Mouse (Mus musculus): ENCODE results near the gene Cryga. TPM values are rescaled to one million over a fixed set of nuclear protein-coding genes. Genes with fewer than 3 reads are reported as not detected.
"Not testable (repeated sequence)": the region's sequence is repeated elsewhere in the genome, so short reads cannot be mapped to it uniquely, and the experiment has no call there.

The Cryga gene
- total RNA-seq, 2 experiments from 2014 or later, result not detected

DNA sequence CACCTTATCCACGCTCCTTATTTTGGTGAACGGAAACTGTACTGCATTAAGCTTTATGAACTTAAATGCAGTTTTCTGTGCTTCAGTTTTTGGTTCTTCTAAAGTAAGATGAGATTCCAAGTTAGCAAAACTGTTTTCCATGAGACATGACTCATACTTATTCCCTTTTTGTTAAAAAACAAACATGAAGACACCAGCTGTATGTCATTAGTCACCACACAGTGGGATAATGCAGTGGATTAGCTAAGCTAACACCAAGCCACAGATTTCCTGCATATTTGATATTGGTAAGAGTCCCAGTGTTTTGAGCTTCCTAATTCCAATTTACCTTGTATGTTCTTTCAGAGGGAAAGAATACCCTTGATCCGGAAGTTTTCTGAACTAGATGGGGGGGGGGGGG is 11.6 kb downstream of the Cryga start:
- no peak for ATAC-seq (replicated peaks; ENCODE audit: poor library complexity)

DNA sequence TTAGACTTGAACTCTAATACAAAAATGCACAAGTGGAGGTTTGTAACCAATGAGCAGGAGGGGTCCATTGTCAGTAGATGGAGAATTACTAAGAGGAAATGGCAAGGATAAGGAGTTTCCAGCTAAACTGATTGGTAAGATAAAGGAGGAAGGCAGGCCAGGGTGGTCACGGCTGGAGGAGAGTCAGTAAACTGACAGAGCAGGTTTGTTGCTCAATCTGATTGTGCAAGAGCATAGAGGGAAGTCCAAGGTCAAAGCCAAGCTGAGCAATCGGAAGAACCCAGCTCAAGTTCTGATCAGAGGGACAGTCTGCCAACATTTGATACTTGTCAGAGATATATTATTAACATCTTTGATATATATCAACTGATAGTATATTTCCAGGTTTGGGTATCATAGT is 12.8 kb downstream of the Cryga start:
- peak; percentile 94 for ATAC-seq (replicated peaks; ENCODE audit: poor library complexity)

DNA sequence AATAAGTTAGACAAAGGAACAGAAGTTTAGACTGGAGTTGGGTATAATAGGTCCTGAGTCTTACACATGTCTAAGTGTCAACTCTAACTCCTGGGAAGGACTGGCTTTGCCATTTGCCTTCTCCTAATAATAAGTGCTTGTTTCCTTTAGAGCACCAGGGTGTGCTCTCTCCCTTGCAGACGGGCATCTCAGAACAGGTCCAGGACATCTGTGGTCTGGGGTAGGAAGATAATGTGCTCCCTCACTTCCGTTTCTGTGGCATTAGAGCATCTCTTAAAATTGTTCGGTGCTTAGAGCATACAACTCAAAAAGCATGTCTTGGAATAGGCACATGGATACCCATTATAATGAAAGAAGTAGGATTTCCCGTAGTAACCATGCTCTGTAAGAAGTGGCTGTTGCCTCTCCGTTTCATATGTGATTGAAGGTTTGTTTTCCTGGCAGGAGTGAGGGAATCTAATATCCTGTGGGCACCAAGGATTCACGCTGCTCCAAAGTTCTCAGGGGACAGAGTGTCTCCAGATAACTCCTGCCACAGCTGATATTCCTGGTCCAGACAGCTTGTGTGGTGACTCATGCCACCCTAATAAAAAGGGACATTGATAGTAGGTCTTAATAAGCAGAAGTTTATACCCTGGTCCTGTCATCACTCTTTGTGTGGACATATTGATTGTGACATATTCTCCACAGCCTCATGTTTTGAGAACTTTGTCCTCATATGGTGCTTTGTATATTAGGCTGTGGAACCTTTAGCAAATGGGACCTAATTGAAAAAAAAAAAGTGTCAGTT is 14.4 kb downstream of the Cryga start:
- peak; percentile 76 for ATAC-seq (replicated peaks; ENCODE audit: poor library complexity)

DNA sequence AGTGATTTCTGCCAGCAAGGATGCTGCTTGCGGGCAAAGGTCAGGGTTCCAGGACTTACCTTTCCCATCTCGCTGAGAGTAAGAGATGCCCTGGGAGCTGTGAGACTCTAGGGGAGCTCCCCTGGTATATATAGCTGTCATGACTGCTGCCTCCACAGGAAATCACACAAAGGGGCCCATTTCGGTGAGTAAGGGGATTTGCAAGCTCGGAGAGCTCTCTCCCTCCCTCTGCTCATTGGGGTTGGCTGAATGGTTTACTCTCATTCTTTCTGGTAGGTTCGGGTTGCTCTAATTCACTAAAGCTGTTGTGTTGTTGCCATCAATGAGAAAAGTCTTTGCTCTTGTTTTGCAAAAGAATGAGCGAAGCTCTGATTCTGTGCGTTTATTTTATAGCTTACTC is 21.0 kb downstream of the Cryga start, which contains the start of gene Crygb:
Crygb (minus strand) TSS at position 101 of the 400 bp plus-strand sequence.
- no peak for ATAC-seq (replicated peaks; ENCODE audit: poor library complexity)

DNA sequence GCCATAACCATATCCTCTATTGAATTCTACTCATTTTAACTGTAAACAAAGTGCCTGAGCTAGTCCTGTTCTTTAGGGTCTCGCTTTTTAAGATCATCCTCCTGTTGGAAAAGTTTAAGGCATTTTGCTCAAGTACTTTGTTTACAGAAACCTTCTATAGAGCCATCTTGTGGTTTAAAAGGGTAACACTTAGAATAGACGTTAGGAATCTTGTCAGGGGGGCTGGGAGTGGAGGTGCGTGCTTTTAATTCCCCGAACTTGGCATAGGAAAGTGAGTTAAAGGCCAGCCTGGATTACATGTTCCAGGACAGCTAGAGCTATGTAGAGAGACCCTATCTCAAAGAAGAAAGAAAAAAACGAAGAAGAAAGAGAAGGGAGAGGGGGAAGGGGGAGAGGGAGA is 27.6 kb downstream of the Cryga start:
- no peak for ATAC-seq (replicated peaks; ENCODE audit: poor library complexity)

DNA sequence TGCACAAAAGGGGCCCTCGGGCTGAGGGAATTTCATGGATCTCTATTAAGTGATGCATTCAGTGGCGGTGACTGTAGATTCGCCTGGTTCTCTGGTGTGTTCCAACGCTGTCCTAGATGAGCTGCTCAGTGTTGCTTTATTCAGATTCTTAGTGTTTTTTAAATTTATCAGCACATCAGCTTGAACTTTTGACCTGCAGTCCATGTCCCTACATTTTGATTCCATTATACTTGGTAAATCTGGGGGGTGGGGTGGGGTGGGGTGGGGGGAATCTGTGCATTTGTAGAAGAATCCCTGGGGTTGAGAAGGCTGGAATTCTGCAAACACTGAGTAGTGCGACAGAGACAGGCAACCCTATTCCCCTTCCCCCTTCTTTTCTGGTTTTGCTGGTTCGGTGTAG is 29.6 kb downstream of the Cryga start, which contains the start of gene Crygc:
Crygc (minus strand) TSS at position 101 of the 400 bp plus-strand sequence.
- no peak for ATAC-seq (replicated peaks; ENCODE audit: poor library complexity)

DNA sequence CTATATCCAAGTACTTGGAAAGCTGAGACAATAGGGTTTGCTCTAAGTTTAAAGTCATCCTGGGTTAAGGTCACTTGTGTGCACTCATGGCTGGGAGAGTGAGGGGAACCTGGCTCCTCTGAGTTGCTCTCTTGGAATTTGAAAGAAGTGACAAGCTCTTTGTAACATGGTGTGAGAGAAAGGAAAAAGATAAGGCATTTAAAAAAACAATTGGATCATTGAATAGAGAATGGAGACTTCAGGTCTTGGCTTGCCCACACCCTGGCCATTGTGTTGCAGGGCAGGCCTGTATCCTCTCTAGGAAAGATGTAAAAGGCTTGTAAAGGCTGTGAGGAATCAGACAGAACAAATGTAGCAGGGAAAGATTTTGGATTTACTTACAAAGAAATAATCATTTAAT is 35.3 kb downstream of the Cryga start:
- no peak for ATAC-seq (replicated peaks; ENCODE audit: poor library complexity)

DNA sequence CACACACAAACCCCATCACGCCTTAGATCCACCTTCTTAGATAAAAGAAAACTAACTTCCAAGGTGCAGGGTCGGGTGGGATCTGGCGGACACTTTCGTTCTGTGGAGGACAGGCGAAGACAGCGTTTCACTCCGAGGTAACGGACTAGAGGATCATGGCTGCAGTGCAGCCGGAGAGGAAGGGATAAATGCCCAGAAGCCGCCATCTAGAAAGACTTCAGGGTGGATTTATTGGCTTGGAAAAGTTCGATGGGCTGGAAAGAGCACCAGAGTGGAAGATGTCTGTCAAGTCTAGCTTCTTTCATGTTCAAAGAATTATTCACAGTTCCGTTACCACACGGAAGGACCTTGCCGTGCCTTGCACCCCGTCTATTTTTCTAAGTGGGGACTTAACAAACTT is 39.0 kb downstream of the Cryga start:
- no peak for ATAC-seq (replicated peaks; ENCODE audit: poor library complexity)

DNA sequence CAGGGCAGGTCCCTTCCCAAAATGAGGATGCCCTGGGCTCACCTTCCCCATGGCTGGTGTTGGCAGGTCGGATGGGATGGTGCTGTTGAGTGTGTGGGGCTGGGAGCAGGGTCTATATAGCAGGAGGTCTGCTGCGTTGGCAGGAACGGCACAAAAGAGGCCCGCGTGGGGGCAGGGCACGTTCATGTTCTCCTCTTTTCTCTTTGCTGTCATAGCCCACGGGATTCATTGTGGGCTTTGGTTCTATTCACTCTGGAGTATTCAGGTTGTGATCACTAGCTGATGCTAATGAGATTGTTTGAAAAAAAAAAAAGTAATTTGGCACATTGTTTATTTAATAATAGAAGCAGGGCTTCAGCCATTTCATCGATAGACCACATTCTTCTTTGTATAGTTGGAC is 39.8 kb downstream of the Cryga start, which contains the start of gene Crygd:
Crygd (minus strand) TSS at position 101 of the 400 bp plus-strand sequence.
- no peak for ATAC-seq (replicated peaks; ENCODE audit: poor library complexity)

DNA sequence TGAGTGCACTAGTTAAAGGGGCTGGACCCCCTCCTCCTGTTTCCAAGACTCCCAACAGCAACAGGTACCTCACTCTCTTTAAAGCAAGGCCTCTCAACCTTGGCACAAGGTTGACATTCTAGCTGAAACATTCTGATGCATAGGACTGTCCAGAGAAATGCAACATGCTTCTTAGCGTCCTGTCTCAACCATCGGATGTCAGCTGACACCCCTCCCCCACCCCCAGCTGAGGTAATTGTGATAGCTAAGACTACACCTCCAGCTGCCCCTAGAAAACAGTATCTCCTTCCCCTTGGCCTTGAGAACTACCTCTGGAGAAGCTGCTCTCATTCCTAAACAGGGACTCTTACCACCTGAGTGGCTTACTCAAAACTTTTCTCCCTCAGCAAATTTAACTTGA is 51.0 kb downstream of the Cryga start:
- ATAC-seq (replicated peaks; ENCODE audit: poor library complexity), result no peak

DNA sequence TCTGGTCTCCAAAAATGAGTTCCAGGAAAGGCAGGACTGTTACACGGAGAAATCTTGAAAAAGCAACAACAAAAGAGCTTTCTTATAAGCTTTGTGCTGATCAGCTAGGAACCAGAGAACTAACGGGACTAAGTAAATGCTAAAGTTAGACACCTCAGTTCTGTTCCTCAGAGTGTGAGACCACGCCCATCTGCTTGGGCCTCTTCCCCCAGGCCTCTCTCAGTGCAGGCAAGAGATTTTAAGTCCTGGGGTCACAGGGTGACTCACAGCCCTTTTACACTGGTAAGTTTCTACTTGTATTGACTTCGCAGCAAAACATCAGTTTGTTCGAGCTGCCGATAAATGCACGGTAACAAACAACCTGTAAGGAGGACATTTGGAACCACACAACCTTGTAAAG is 51.5 kb downstream of the Cryga start:
- no peak for ATAC-seq (replicated peaks; ENCODE audit: poor library complexity)

DNA sequence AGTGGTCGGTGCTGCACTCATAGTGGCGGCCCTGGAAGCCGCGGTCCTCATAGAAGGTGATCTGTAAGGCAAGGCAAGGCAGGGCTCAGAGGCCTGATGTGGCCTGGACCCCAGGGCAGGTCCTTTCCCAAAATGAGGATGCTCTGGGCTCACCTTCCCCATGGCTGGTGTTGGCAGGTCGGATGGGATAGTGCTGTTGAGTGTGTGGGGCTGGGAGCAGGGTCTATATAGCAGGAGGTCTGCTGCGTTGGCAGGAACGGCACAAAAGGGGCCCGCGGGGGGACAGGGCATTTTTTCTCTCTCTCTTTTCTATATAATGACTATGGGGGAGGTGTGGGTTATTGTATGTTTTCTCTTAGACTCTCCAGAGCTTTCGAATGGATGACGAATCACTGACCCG is 52.2 kb downstream of the Cryga start, which contains the start of gene Cryge:
Cryge (minus strand) TSS at position 198 of the 400 bp plus-strand sequence.
- not testable (repeated sequence) for ATAC-seq (replicated peaks; ENCODE audit: poor library complexity)

Other genes starting within 250 kb of the Cryga start
- 8.2 and 9.2 TPM in 2 replicates for gene Plekhm3, start 146.5 kb downstream of the Cryga start, total RNA-seq (2015)
- gene Plekhm3, start 146.5 kb downstream of the Cryga start, total RNA-seq (2017), result 3.3 and 3.5 TPM in 2 replicates
- not detected in 2 replicates for gene Akr1cl, start 70.6 kb downstream of the Cryga start, total RNA-seq (2015)
- gene Akr1cl, start 70.6 kb downstream of the Cryga start, total RNA-seq (2017), result not detected in 2 replicates
- gene Cryge, start 52.2 kb downstream of the Cryga start, total RNA-seq (2015), result not detected in 2 replicates
- not detected in 2 replicates for gene Cryge, start 52.2 kb downstream of the Cryga start, total RNA-seq (2017)
- not detected in 2 replicates for gene Crygd, start 39.9 kb downstream of the Cryga start, total RNA-seq (2015)
- not detected in 2 replicates for gene Crygd, start 39.9 kb downstream of the Cryga start, total RNA-seq (2017)
- not detected in 2 replicates for gene Crygc, start 29.7 kb downstream of the Cryga start, total RNA-seq (2015)
- not detected in 2 replicates for gene Crygc, start 29.7 kb downstream of the Cryga start, total RNA-seq (2017)
- gene Crygb, start 21.1 kb downstream of the Cryga start, total RNA-seq (2015), result not detected in 2 replicates
- gene Crygb, start 21.1 kb downstream of the Cryga start, total RNA-seq (2017), result not detected in 2 replicates
- gene Gm28845, start 16.2 kb upstream of the Cryga start, total RNA-seq (2015), result not detected in 2 replicates
- not detected in 2 replicates for gene Gm28845, start 16.2 kb upstream of the Cryga start, total RNA-seq (2017)
- gene D630023F18Rik, start 19.8 kb upstream of the Cryga start, total RNA-seq (2015), result 1.3 and 1.9 TPM in 2 replicates
- 0.12 and 0.51 TPM in 2 replicates for gene D630023F18Rik, start 19.8 kb upstream of the Cryga start, total RNA-seq (2017)
- 89.6 and 104 TPM in 2 replicates for gene Idh1, start 83.1 kb upstream of the Cryga start, total RNA-seq (2015)
- gene Idh1, start 83.1 kb upstream of the Cryga start, total RNA-seq (2017), result 172 and 200 TPM in 2 replicates
- gene Pikfyve, start 83.3 kb upstream of the Cryga start, total RNA-seq (2015), result 21.6 and 28.0 TPM in 2 replicates
- 24.4 and 30.2 TPM in 2 replicates for gene Pikfyve, start 83.3 kb upstream of the Cryga start, total RNA-seq (2017)
- not detected in 2 replicates for gene Pth2r, start 178.7 kb upstream of the Cryga start, total RNA-seq (2015)
- gene Pth2r, start 178.7 kb upstream of the Cryga start, total RNA-seq (2017), result not detected in 2 replicates